Mouse (Mus musculus) adrenal gland, postnatal 10 days (tissue): ENCODE measurements at regions not wholly inside any gene's neighbourhood (a gene's known extent, or its start where the extent isn't known, plus 50 kb on each side); places are given as distances from the start of the nearest gene placed in this dataset.
"Not testable (repeated sequence)": the region's sequence is repeated elsewhere in the genome, so short reads cannot be mapped to it uniquely, and the experiment has no call there.

Experiments
- DNase-seq: peaks from one replicate; pipeline ENCODE4 v3.0.0; 2021; ENCODE audit warnings: mixed read lengths

- DNase-seq: peak; percentile 84
Observed at GRCm38 (mm10) chr4:8084954-8085639, 153.7 kb downstream of the Car8 start.

DNA sequence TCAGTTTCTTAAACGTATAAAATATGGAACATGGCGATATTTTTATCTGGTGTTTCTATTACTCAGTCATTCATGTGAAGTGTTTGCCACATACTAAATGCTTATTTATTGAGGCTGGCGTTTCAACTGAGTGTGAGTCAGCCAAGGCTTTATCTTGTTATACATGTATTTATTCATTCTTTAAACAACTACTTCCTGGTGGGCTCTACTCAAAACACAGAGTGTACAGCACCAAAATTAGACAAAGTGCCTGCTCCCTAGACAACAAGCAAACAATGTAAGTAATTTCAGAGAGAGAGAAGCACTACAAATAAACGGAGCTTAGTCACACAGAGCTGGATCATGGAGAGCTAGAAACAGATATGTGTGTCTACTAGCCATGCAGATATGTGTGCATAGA, 159.5 kb downstream of the Car8 start:
- no peak for DNase-seq

DNA sequence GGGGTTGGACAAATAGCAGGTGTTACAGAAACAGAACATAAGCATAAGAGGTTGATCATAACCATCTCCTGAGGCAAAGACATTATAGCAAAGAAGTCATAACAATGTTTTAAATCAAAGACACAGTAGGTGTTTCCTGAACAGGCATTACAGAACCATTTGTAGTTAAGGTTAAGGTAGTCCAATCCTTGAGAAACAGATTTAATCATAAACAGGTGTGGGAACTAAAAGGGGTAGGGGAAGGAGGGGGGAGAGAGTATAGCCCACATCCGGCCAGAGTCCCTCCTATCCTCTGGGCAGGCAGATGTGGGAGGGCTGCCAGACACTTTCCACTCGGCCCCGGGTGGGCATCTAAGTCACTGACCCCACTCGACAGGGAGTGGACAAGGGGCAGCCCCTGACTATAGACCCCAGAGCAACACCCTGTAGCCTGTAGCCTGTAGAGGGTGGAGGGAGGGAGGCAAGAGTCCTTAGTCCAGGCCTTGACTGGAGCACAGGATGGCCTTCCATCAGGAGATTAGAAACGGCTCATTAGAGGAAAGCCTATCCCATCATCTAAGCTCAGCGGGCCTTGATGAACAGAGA, 165.8 kb downstream of the Car8 start:
- DNase-seq: no peak

- DNase-seq: not testable (repeated sequence)
Observed at GRCm38 (mm10) chr4:8070693-8071092, 168.1 kb downstream of the Car8 start.

GRCm38 (mm10) chr4:8068086-8068485, 170.8 kb downstream of the Car8 start:
- DNase-seq: no peak

DNA sequence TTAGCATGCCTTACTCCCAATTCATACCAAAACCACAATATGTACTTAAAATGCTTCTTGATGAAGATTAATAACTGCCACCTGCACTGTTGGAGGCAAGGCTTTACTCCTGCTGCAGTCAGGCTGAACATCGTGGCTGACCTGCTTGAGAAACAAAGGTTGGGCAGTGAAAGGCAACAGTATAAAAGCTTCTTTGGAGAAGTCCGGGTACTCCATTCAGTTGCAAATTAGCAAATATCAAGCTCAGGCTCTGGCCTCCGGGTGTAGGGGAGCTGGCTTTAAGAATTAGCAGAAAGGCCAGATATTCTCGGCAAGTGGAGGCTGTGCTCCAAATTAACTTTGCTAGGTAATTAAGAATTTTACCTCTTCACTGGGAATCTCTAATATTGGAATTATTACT, 197.1 kb downstream of the Car8 start:
- no peak for DNase-seq

GRCm38 (mm10) chr4:8037863-8038262, 201.0 kb downstream of the Car8 start:
- DNase-seq: no peak

- not testable (repeated sequence) for DNase-seq
Observed at GRCm38 (mm10) chr4:8033402-8033801, 205.4 kb downstream of the Car8 start.

- DNase-seq: peak; percentile 47
Observed at GRCm38 (mm10) chr4:8005155-8005554, 233.7 kb downstream of the Car8 start.

- DNase-seq: no peak
Observed at GRCm38 (mm10) chr4:7997575-7997953, 241.3 kb downstream of the Car8 start.

DNA sequence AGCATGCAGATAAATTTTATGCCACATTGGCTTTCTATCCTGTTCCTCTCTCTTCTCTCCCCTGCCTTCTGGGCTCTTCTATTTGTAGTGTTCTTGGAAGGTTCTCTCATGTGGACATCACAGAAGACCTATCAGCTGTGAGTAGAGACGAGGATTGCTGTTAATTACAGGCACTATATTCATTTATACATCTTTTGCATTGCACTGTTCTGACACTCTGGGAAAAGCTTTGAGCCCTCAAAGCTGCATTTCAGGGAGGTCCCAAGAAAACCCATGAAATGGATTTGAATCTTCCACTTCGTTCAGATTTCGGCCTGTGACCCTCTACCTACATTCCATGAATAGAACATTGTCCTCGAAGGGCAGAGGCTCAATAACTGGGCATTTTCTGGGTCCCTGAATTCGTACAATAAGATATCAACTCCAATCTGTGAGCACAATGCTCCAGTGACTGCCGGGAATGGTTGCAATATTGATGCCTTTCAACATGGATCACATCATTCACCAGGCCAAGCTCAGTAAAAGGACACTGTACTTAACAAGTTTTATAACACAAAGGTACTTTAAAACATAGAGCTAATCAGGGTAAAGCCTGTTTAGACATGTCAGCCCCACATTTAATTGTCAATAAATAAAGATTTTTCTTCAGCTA, 241.8 kb downstream of the Car8 start:
- no peak for DNase-seq

DNA sequence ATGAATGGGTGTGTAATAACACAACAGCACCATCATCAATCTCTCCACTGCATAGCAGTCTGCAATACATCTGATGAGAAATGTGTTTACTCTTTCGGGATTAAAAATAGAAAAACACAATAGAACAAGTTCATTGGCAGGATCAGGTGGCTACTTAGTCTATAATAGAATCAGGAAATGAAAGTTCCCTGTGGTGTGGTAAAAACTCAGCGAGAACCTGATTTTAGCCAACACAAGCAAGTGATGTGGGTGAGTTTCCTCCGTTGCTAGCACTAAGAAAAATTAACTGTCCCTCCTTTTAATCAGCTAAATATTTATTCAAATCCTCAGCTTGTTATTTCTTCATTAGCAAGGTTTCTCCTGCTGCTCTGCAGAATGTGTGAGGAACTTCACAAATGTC, 245.9 kb downstream of the Car8 start:
- DNase-seq: no peak

DNA sequence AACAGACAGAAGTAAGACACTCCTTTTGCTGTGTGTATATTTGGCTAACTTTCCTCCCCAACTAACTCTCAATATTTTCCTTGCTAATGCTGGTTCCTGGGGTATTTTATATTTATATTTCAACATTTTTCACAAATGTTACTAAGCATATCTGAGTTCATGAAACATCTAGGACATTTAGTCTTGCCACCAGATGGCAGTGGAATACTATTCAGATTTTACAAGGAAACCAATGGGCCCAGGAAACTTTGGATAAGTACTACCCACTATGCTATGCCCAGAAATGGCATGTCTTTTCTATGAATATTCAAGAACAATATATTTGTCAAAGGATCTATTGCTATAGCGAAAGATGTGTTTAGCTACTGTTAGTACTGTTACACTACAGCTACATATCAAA, 251.1 kb downstream of the Car8 start:
- DNase-seq: no peak

- DNase-seq: no peak
Observed at GRCm38 (mm10) chr4:7987346-7987745, 251.5 kb downstream of the Car8 start.

DNA sequence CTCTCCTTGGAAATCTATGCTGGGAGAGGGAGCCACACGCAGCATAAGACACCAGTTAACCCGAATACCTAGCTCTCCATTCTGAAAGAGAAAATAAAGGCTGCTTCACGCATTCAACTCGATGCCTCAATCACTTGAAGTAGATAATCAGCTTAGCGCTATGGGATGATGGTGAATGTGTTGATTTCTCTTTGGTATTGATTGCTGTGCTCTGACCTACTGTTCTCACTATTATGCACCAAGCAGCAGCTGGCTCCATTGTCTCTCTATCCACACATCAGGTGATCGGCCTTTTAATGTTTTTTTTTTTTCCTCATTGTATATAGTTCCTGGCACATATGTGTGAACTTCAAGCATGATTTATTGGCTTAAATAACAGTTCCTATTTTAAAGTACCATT, 254.0 kb downstream of the Car8 start:
- DNase-seq: no peak

- DNase-seq: no peak
Observed at GRCm38 (mm10) chr4:7979772-7980351, 259.0 kb downstream of the Car8 start.

DNA sequence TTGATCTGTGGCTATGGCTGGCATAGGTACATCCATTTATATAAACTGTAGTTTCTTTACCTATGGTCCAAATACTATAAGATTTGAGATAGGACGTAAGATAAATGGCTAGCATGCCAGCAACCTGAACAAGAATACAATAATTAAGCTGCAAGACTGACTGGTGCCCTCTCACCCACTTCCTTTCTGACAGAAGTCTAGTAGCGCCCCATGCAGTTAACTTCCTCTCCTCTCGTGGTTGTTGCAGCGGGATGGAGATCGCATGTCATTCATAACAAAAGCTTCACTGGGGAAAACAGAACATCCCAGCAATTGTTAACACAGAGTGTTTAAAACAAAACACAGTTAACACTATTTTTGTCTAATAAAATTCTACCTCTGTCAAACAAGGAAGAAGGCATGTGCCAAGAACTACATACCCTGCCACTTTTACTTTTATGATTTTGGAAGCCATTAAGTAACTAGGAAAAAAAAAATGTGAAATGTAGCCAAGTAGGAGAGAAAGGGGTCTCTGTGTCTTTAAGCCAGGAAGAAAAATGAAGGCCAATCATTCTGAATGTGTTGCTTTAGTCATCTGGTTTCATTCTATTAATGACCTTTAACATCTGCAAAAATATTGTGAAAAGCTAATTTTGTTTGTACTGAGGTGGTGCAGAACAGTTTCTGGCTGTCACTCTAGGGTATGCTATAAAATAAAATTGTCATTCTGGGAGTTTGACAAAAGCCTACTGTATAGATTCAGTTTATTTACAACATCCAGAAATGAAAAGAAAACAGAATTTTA, 261.0 kb downstream of the Car8 start:
- DNase-seq: no peak

DNA sequence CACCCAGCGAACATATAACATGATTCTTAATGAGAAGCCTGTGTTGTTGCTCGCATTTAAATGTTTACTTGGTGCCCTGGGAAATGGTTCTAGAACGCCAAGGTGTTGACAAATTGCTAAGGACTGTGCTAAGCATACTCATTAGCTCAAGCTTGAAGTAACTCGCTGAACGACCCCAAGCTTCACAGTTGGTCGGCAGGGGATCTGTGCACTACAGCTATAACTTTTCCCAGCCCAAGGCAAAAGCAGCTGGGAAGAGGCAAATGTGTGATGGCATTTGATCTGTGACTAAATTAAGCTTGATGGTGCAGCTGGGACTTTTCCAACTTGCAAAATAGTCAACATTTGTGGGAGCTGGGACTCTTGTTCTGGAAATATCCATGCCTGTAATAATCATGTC, 268.6 kb downstream of the Car8 start:
- no peak for DNase-seq

DNA sequence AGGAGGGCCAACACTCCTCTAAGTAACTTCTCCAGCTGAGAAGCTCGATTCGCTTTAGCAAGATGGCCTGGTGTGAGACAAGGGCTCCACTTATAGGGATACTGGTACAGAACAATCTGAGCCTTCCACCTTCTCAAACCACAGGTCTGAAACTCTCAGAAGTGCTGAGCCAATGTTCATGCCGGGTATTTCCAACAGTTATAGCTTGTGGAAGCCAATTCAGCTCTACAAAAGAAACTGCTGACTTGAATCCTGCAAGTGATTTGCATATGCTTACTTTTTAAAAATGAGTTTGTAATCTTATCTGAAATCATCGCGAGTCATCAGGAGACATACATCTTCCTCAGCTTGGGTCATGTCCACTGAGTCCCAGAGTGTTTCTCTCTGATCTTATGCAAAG, 273.2 kb downstream of the Car8 start:
- DNase-seq: no peak

GRCm38 (mm10) chr4:7961521-7962172, 277.2 kb downstream of the Car8 start:
- no peak for DNase-seq

DNA sequence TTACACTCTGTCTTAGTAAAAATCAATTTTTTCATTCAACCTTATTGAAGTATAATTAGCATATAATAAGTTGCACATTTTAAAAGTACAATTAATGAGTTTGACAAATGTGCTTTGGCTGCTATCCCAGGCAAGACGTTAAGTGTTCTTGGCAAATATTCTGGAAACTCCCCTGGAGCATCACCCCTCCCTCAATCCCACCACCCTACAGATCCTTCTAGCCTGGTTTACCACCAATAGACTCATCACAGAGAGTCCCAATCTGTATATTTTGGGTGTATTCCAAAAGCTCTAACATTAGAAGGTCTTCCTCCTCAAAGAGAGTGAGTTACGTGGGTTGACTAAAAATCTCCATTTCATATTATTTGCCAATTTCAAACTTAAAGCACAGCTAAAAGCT, 278.5 kb downstream of the Car8 start:
- DNase-seq: no peak

- DNase-seq: no peak
Observed at GRCm38 (mm10) chr4:7948020-7948419, 290.8 kb downstream of the Car8 start.
